Mouse (Mus musculus) forebrain, embryonic 11.5 days (tissue): Measurements from ENCODE around the gene Gm17660. TPM values are rescaled to one million over a fixed set of nuclear protein-coding genes. Genes with fewer than 3 reads are reported as not detected.

Experiments
- ATAC-seq: fragments of 200-750 bp; cut with Nextera tagmentation; replicated peaks from 2 replicates; pipeline ENCODE4 v1.8.0; 2017; ENCODE audit warnings: moderate TSS enrichment; ENCODE audit not compliant: low FRiP score
- DNase-seq: peaks from one replicate; pipeline ENCODE4 v3.0.0-alpha.2; 2017; ENCODE audit warnings: low spot score
- H3K27ac ChIP-seq: fragments of 300-500 bp; sonication (generic); 2 replicates; pipeline ENCODE4 v1.5.1; 2014; ENCODE audit warnings: low read depth, low read length
- H3K27me3 ChIP-seq: fragments of 300-500 bp; sonication (generic); 2 replicates; pipeline ENCODE4 v1.6.1; 2014; ENCODE audit warnings: mild to moderate bottlenecking, low read length, mixed read lengths; ENCODE audit not compliant: control insufficient read depth, insufficient read depth
- H3K36me3 ChIP-seq: fragments of 300-500 bp; sonication (generic); 2 replicates; pipeline ENCODE4 v1.6.1; 2014; ENCODE audit warnings: mild to moderate bottlenecking, low read length, moderate library complexity, mixed read lengths; ENCODE audit not compliant: control insufficient read depth, insufficient read depth
- H3K4me1 ChIP-seq: fragments of 300-500 bp; sonication (generic); replicated peaks from 2 replicates; pipeline ENCODE4 v1.6.1; 2014; ENCODE audit warnings: low read length, mixed read lengths; ENCODE audit not compliant: control insufficient read depth, insufficient read depth
- H3K4me2 ChIP-seq: fragments of 300-500 bp; sonication (generic); 2 replicates; pipeline ENCODE4 v1.6.1; 2014; ENCODE audit warnings: low read depth, mild to moderate bottlenecking, low read length, moderate library complexity, mixed read lengths; ENCODE audit not compliant: severe bottlenecking
- H3K4me3 ChIP-seq: fragments of 300-500 bp; sonication (generic); 2 replicates; pipeline ENCODE4 v1.5.1; 2014; ENCODE audit warnings: low read depth, low read length
- H3K9ac ChIP-seq: fragments of 300-500 bp; sonication (generic); 2 replicates; pipeline ENCODE4 v1.6.1; 2014; ENCODE audit warnings: low read length
- H3K9me3 ChIP-seq: fragments of 300-500 bp; sonication (generic); 2 replicates; pipeline ENCODE4 v1.6.1; 2016; ENCODE audit warnings: low read length, mixed read lengths; ENCODE audit not compliant: control insufficient read depth
- WGBS: fragments of 180-500 bp; shearing (Covaris S2); extraction: QIAGEN DNeasy Blood & Tissue Kit; methylation state at CpG from one replicate; pipeline ENCODE4 v1.1.7; 2014; 5-methylcytosine and 5-hydroxymethylcytosine counted together
- polyA plus RNA-seq: library from polyadenylated mRNA; unstranded; fragments of >200 nt; fragmentation: Nextera tagmentation; extraction: Ambion mirVana; gene quantifications from 2 replicates; pipeline ENCODE4 v1.2.1, GENCODE M21; 2014

Gene Gm17660
- polyA plus RNA-seq, 1 experiment from 2014 or later, result not detected

DNA sequence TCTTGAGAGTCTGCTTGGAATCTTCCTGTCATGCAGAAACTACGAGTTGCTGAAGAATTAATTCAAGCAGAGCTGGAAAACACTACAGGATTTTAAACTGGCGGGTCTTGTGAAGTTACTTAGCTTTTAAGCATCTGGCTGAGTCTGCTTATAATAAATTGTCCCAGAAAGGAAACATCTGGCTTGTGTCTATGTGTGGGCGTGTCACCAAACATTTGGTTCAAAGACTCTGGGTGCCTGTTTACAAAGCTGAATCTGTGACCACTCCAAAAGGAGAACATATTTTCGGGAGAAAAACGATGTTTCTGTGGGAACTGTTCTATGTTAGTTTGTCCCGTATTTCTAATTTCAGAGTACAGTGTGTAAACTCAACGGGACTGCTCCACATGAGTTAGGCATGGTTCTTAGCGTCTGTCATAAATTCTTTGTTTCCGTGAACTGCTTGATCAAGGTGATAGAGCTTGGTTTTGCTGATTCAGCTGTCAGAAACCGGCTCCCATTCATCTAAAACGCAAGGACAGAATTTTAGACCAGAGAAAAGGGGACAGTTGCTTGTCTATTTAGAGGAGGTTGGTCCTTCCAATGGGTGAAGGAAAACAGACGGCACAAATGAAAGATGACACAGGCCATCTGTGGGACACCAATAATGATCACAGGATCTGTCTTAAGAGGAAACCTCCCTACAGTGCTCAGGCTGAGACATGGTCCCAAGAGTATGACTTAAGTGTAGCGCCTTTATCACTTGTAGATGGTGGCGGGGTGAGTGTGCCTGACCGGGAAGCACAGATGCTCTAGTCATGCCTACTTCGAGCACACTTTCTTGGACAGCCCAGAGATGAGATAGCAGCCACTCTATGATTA, 18.9 kb upstream of the Gm17660 start:
- ATAC-seq (no peak), DNase-seq (no peak)
- Histone ChIP-seq H3K36me3 (no peaks in the 10 kb centered on the region), H3K27me3 (no peaks in the 10 kb centered on the region), H3K9ac (no peak overlapping the region), H3K27ac (no peak overlapping the region), H3K4me2 (no peak overlapping the region), H3K4me1 (no peaks in the 10 kb centered on the region), H3K9me3 (no peaks in the 10 kb centered on the region), H3K4me3 (no peak overlapping the region)
- 89% methylated on average over 16 of the region's 16 CpGs for WGBS

DNA sequence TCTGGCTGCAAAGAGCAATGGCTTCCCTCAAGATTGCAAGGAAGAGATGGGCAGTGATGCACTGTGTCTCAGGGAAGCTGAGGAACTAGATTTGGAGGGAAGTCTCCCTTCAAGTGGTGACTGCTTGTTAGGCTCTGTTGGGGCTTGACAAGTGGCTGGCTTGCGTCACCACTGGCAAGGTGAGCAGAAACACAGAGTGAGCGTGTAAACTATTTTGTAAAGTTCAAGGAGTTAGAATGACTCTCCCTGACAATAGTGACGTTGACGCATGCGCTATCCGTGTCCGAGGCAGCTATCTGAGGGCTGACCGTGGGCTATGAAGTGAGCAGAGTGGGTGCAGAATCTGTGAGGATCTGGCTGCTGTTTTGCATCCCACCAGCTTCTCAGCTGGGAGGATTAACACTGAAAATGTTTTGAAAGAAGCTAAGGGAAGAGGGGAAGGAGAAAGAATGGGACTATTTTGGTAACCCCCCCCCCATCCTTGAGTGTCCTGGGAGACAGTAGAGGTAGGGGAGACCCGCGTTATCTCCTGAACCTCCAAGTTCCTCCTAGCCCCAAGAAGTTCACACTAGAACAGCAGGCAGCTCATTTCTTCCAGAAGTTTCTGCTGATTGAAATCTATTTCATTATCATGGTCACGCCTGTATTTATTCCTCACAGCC, 18.1 kb upstream of the Gm17660 start:
- no peaks in the 10 kb centered on the region for H3K4me1 ChIP-seq
- no peak overlapping the region for H3K4me3 ChIP-seq
- no peak overlapping the region for H3K9ac ChIP-seq
- no peaks in the 10 kb centered on the region for H3K27me3 ChIP-seq
- H3K9me3 ChIP-seq, result no peaks in the 10 kb centered on the region
- no peak for ATAC-seq
- 91% methylated on average over 11 of the region's 11 CpGs for WGBS
- no peak overlapping the region for H3K27ac ChIP-seq
- no peak for DNase-seq
- no peak overlapping the region for H3K4me2 ChIP-seq
- H3K36me3 ChIP-seq, result no peaks in the 10 kb centered on the region

DNA sequence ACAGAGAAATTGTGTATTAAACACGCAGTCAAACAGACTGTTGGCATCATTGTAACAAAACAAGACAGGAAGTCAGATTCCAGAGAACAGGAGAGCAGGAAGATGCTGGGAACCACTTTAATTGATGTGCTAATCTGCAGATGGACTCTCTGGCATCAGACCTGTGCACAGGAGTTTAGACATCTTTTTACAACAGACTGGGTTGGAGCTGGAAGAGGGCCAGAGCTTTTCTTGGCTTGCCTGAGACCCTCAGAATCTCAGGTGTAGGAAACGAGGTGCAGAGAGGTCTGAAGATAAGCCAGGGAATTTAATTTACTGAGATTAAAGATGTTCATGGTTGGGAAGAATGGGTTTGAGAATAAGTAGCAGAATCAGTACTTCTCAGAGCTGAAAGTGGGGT, 12.3 kb upstream of the Gm17660 start:
- no peaks in the 10 kb centered on the region for H3K36me3 ChIP-seq
- no peaks in the 10 kb centered on the region for H3K9me3 ChIP-seq
- no peaks in the 10 kb centered on the region for H3K4me1 ChIP-seq
- ATAC-seq (no peak), DNase-seq (no peak)
- WGBS, result 77% methylated on average over 2 of the region's 2 CpGs
- no peaks in the 10 kb centered on the region for H3K27me3 ChIP-seq
- H3K4me2 ChIP-seq, result no peak overlapping the region
- H3K9ac ChIP-seq, result no peak overlapping the region
- no peak overlapping the region for H3K27ac ChIP-seq
- H3K4me3 ChIP-seq, result no peak overlapping the region

DNA sequence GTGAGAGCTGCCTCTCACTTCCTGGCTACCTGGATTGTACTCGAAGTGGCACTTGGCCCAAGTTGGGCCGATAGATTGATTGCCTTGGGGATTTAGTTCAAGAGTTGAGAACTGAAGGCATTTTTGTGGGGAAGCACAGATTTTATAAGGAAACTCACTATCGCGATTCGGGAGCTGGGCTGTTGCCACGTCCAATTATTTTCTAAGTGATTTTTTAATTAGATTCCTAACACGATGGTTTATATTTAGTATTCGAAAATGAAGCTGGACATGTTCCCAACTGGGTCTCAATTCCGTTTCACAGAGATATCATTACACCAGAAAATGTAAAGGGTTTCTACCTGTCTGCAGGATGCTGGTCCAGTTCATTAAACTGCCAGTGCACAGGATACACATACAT, 8.0 kb upstream of the Gm17660 start:
- no peak overlapping the region for H3K9ac ChIP-seq
- H3K4me1 ChIP-seq, result no peaks in the 10 kb centered on the region
- H3K9me3 ChIP-seq, result no peaks in the 10 kb centered on the region
- no peak overlapping the region for H3K4me3 ChIP-seq
- no peaks in the 10 kb centered on the region for H3K36me3 ChIP-seq
- no peaks in the 10 kb centered on the region for H3K27me3 ChIP-seq
- WGBS, result 89% methylated on average over 9 of the region's 9 CpGs
- no peak for DNase-seq
- no peak for ATAC-seq
- no peak overlapping the region for H3K4me2 ChIP-seq
- H3K27ac ChIP-seq, result no peak overlapping the region

DNA sequence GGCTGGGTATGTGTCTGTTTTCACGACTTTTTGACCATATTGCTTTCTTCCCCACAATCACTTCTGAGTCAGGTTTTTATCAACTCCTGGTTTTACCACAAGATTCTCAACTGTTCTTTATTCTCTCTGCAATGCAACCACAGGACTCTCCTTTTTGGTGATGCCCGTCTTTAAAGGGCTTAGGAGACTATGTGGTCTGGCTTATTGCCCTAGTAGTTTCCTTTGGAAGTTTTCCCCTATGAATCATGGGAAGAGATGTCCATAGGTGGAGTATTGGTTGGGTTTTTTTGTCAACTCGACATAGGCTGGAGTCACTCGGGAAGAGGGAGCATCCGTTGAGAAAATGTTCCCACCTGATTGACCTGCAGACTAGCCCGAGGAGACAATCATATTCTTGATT, 3.3 kb upstream of the Gm17660 start:
- Histone ChIP-seq H3K27me3 (no peaks in the 10 kb centered on the region), H3K9ac (no peak overlapping the region), H3K27ac (no peak overlapping the region), H3K4me2 (no peak overlapping the region), H3K36me3 (no peaks in the 10 kb centered on the region), H3K9me3 (no peaks in the 10 kb centered on the region), H3K4me1 (no peaks in the 10 kb centered on the region), H3K4me3 (no peak overlapping the region)
- DNase-seq (no peak), ATAC-seq (no peak)
- 89% methylated on average over 6 of the region's 6 CpGs for WGBS

DNA sequence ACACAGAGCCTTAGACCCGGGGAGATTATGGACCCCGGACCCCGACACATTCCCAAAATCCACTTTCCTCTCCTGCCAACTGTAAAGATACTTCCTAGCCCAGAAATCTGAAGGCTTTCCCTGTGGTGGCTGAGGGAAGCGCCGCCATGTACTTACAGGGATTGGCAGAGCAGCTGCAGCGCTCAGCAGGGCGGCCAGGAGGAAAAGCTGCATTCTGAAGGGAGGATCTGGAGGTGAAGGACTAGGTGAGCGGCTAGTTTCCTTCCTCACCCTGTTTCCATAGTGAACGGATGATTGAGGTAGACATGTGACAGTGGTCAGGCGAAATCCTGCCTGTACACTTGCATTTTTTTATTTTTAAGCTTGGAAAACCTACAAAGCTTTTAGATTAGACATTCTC, 1.0 kb downstream of the Gm17660 start:
- DNase-seq, result no peak
- no peak for ATAC-seq

DNA sequence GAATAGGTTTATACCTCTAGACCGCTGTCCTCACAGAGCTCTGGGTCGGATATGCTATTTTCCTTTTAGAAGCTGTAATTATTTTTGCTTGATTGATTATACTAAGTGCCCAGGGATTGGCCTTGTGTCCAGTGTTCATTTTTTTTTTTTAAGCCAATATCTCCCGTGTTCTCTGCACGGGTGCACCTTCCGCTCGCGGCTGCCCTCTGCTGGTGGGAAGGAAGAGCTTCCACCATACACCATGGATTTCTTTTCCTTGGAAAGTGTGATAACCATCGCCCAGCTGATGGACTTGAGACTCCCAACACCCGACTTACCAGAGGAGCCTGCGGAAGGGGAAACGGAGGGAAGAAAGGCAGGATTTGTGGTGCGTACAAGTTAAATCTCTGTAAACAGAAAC, 3.0 kb downstream of the Gm17660 start:
- Histone ChIP-seq H3K9ac (no peak overlapping the region), H3K4me2 (no peak overlapping the region), H3K4me3 (no peak overlapping the region), H3K36me3 (no peaks in the 10 kb centered on the region), H3K4me1 (peaks cover 6% of the 10 kb centered on the region), H3K27ac (no peak overlapping the region), H3K27me3 (no peaks in the 10 kb centered on the region), H3K9me3 (no peaks in the 10 kb centered on the region)
- DNase-seq (peak; percentile 83), ATAC-seq (no peak; the same call in 1 of the 2 replicates)
- 33% methylated on average over 12 of the region's 12 CpGs for WGBS

More for the DNA sequence above, 1.0 kb downstream of the Gm17660 start:
- Histone ChIP-seq H3K4me2 (no peak overlapping the region), H3K4me1 (peaks cover 6% of the 10 kb centered on the region), H3K9me3 (no peaks in the 10 kb centered on the region), H3K27ac (no peak overlapping the region), H3K4me3 (no peak overlapping the region), H3K36me3 (no peaks in the 10 kb centered on the region), H3K27me3 (no peaks in the 10 kb centered on the region), H3K9ac (no peak overlapping the region)
- 35% methylated on average over 10 of the region's 10 CpGs for WGBS

DNA sequence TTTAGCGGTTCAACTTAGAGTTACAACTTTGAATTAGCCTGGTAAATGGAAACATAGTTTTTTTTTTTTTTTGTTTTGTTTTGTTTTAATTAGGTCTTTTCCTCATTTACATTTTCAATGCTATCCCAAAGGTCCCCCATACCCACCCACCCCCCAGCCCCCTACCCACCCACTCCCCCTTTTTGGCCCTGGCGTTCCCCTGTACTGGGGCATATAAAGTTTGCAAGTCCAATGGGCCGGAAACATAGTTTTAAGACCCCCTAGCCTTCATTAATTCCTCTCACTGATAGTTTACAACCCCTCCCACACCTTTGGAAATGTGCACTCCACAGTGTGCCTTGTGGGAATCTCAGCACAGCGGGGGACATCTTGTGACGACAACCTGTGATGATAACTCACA, 3.8 kb downstream of the Gm17660 start:
- peaks cover 6% of the 10 kb centered on the region for H3K4me1 ChIP-seq
- H3K27ac ChIP-seq, result no peak overlapping the region
- ATAC-seq (peak; percentile 90), DNase-seq (no peak)
- H3K27me3 ChIP-seq, result no peaks in the 10 kb centered on the region
- 73% methylated on average over 5 of the region's 5 CpGs for WGBS
- no peak overlapping the region for H3K9ac ChIP-seq
- no peak overlapping the region for H3K4me2 ChIP-seq
- H3K4me3 ChIP-seq, result no peak overlapping the region
- no peaks in the 10 kb centered on the region for H3K36me3 ChIP-seq
- H3K9me3 ChIP-seq, result no peaks in the 10 kb centered on the region
